ENCODE assay signal across 19 mouse cellular contexts in genomic region chr3:126824930-126825329, GRCm38 (mm10).
"Had no signal": no experiment of that assay in that cellular context is flagged by ENCODE, and none has a peak within 500 bp of the region (broad histone marks: within the 10 kb centered on the region; RNA-seq: fewer than 3 reads in every experiment).

No protein-coding gene starts in this region.

- H3K4me3 ChIP-seq: layer of hippocampus, adult 2 months; limb, embryonic 10.5 days; limb, embryonic 13.5 days; liver, embryonic 12.5 days; liver, embryonic 15.5 days; lung, embryonic 15.5 days; megakaryocyte, embryonic 14.5 days; midbrain, embryonic 10.5 days; midbrain, embryonic 13.5 days; stomach, embryonic 15.5 days had no signal

- H3K9me3 ChIP-seq: limb, embryonic 10.5 days; limb, embryonic 13.5 days; liver, embryonic 12.5 days; liver, embryonic 15.5 days; lung, embryonic 15.5 days; megakaryocyte, embryonic 14.5 days; midbrain, embryonic 10.5 days; midbrain, embryonic 13.5 days; stomach, embryonic 15.5 days had no signal

- H3K36me3 ChIP-seq: limb, embryonic 10.5 days; limb, embryonic 13.5 days; liver, embryonic 12.5 days; liver, embryonic 15.5 days; lung, embryonic 15.5 days; midbrain, embryonic 10.5 days; midbrain, embryonic 13.5 days; stomach, embryonic 15.5 days had no signal

- H3K27me3 ChIP-seq: liver, embryonic 12.5 days; liver, embryonic 15.5 days; lung, embryonic 15.5 days; megakaryocyte, embryonic 14.5 days; midbrain, embryonic 13.5 days; stomach, embryonic 15.5 days had no signal

- DNase-seq: kidney, adult 8-10 months; kidney, postnatal 14 days; layer of hippocampus, adult 9-11 months; liver; lung, adult 18-20 months; lung, postnatal 10 days; lung, postnatal 36 days; thymus, postnatal 25 days had no signal

- H3K27ac ChIP-seq: layer of hippocampus, adult 2 months; limb, embryonic 10.5 days; limb, embryonic 13.5 days; liver, embryonic 12.5 days; liver, embryonic 15.5 days; lung, embryonic 15.5 days; midbrain, embryonic 10.5 days; midbrain, embryonic 13.5 days; stomach, embryonic 15.5 days had no signal

- H3K4me2 ChIP-seq: limb, embryonic 13.5 days; liver, embryonic 12.5 days; liver, embryonic 15.5 days; lung, embryonic 15.5 days; midbrain, embryonic 13.5 days; stomach, embryonic 15.5 days had no signal

- H3K4me1 ChIP-seq: liver, embryonic 12.5 days; liver, embryonic 15.5 days; lung, embryonic 15.5 days; megakaryocyte, embryonic 14.5 days; midbrain, embryonic 10.5 days; midbrain, embryonic 13.5 days; stomach, embryonic 15.5 days had no signal

- H3K9ac ChIP-seq: limb, embryonic 13.5 days; liver, embryonic 12.5 days; liver, embryonic 15.5 days; lung, embryonic 15.5 days; midbrain, embryonic 13.5 days; stomach, embryonic 15.5 days had no signal

- ATAC-seq: intestine, postnatal 0 days; liver, embryonic 12.5 days; midbrain, embryonic 13.5 days had no signal
